Mouse (Mus musculus) G1E (cell line): ENCODE results near the gene Stard13.

ENCODE experiments used
- CTCF ChIP-seq: IDR thresholded peaks from 2 replicates; pipeline ENCODE4 v1.5.1; 2012; ENCODE audit warnings: low read depth, low read length, inconsistent platforms, mixed read lengths
- GATA1 ChIP-seq: IDR thresholded peaks from 2 replicates; pipeline ENCODE4 v1.6.1; 2012; ENCODE audit warnings: borderline replicate concordance, low read length, inconsistent platforms, mixed read lengths

- TF ChIP-seq CTCF (no peak), GATA1 (no peak)
Observed at GRCm38 (mm10) chr5:151023461-151023860, 210.2 kb downstream of the Stard13 start.
